Mouse (Mus musculus) embryonic facial prominence, embryonic 15.5 days (tissue): ENCODE measurements around the gene Soat2. TPM values are rescaled to one million over a fixed set of nuclear protein-coding genes. Genes with fewer than 3 reads are reported as not detected.
"Not testable (repeated sequence)": the region's sequence is repeated elsewhere in the genome, so short reads cannot be mapped to it uniquely, and the experiment has no call there.

Experiments used
- ATAC-seq: fragments of 200-750 bp; cut with Nextera tagmentation; 2 replicates; pipeline ENCODE4 v1.8.0; 2017; ENCODE audit warnings: low read depth, moderate TSS enrichment; ENCODE audit not compliant: insufficient number of reproducible peaks, low FRiP score, low TSS enrichment
- H3K27ac ChIP-seq: fragments of 300-500 bp; sonication (generic); replicated peaks from 2 replicates; pipeline ENCODE4 v1.5.1; 2015; ENCODE audit warnings: mild to moderate bottlenecking, inconsistent platforms
- H3K27me3 ChIP-seq: fragments of 300-500 bp; sonication (generic); 2 replicates; pipeline ENCODE4 v1.6.1; 2015; ENCODE audit warnings: inconsistent platforms
- H3K36me3 ChIP-seq: fragments of 300-500 bp; sonication (generic); 2 replicates; pipeline ENCODE4 v1.6.1; 2015; ENCODE audit warnings: mild to moderate bottlenecking, inconsistent platforms
- H3K4me1 ChIP-seq: fragments of 300-500 bp; sonication (generic); 2 replicates; pipeline ENCODE4 v1.6.1; 2015; ENCODE audit warnings: inconsistent platforms
- H3K4me2 ChIP-seq: fragments of 300-500 bp; sonication (generic); replicated peaks from 2 replicates; pipeline ENCODE4 v1.6.1; 2015; ENCODE audit warnings: mild to moderate bottlenecking, inconsistent platforms
- H3K4me3 ChIP-seq: fragments of 300-500 bp; sonication (generic); replicated peaks from 2 replicates; pipeline ENCODE4 v1.5.1; 2015; ENCODE audit warnings: mild to moderate bottlenecking, inconsistent platforms
- H3K9ac ChIP-seq: fragments of 300-500 bp; sonication (generic); 2 replicates; pipeline ENCODE4 v1.6.1; 2015; ENCODE audit warnings: inconsistent platforms
- H3K9me3 ChIP-seq: fragments of 300-500 bp; sonication (generic); replicated peaks from 2 replicates; pipeline ENCODE4 v1.6.1; 2016; ENCODE audit warnings: inconsistent platforms
- WGBS: fragments of 180-500 bp; shearing (Covaris S2); methylation state at CpG from one replicate; pipeline ENCODE4 v1.1.7; 2015; 5-methylcytosine and 5-hydroxymethylcytosine counted together
- polyA plus RNA-seq: library from polyadenylated mRNA; unstranded; fragments of >200 nt; fragmentation: Nextera tagmentation; extraction: Ambion mirVana; gene quantifications from 2 replicates; pipeline ENCODE4 v1.2.1, GENCODE M21; 2015

Gene Soat2
- polyA plus RNA-seq, 1 experiment from 2014 or later, result 0.21 TPM

DNA sequence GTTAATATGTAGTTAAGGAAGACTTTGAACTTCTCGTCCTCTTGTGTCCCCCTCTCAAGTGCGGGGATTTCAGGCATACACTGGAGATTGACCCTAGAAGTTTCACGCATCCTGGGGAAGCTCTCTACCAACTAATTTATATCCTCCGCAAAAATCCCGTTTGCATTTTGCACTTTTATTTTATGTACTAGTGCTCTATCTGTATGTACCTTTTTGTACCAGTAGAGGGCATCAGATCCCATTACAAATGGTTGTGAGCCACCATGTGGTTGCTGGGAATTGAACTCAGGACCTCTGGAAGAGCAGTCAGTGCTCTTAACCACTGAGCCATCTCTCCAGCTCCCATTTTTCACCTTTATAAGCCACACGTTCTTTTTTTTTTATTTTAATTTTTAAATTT is 4.7 kb downstream of the Soat2 start:
- not testable (repeated sequence) for ATAC-seq, H3K9me3 ChIP-seq, H3K9ac ChIP-seq, H3K4me1 ChIP-seq, H3K4me2 ChIP-seq, H3K27ac ChIP-seq, H3K27me3 ChIP-seq, H3K36me3 ChIP-seq, H3K4me3 ChIP-seq
- WGBS, result 93% methylated on average over 6 of the region's 6 CpGs

DNA sequence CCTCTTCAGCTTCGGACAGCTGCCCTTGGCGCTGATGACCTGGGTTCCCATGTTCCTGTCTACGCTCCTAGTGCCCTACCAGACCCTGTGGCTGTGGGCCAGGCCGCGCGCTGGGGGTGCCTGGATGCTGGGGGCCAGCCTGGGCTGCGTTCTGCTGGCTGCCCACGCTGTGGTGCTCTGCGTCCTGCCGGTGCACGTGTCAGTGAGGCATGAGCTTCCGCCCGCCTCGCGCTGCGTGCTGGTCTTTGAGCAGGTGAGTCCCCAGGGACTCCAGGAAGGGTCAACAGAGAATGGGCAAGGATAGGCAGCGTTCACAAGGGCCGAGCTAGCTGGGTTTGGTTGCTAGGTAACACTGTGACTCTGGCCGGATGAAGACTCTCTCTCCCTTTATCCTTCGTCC is 6.5 kb downstream of the Soat2 start:
- H3K4me3 ChIP-seq, result no peak overlapping the region
- H3K4me1 ChIP-seq, result no peaks in the 10 kb centered on the region; the same call in 1 of the 2 replicates
- no peak overlapping the region for H3K4me2 ChIP-seq
- H3K9me3 ChIP-seq, result no peaks in the 10 kb centered on the region
- no peak overlapping the region for H3K9ac ChIP-seq
- no peak for ATAC-seq
- no peaks in the 10 kb centered on the region for H3K27me3 ChIP-seq
- H3K27ac ChIP-seq, result no peak overlapping the region
- H3K36me3 ChIP-seq, result no peaks in the 10 kb centered on the region
- 37% methylated on average over 20 of the region's 20 CpGs for WGBS

DNA sequence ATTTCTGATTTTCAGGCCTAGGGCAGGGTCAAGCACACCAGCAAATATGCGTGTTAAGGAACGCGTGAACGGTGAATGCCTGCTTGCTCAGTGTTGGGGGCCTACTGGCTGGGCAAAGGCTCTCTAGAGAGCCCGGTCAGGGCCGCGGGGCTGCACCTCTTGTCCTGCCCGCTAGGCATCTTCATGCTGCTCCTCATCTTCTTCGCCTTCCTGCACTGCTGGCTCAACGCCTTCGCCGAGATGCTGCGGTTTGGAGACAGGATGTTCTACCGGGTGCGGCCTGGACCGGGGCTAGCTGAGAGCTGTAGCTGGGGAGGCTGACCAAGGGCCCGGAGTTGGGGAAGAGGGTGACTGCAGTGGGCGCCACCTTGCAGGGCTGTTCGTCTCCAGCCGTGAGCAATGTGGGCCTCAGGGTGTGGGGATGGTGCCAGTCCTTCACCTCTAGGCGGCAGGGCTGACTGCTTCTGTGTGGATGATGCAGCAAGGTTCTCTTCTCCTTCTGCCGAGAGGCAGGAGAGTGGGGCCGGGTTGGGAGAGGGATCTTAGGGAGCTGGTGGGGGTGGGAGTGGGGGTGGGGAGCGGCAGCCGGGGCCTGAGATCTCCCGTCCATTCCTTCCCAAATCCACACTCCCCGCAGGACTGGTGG is 10.2 kb downstream of the Soat2 start:
- Histone ChIP-seq H3K9ac (no peak overlapping the region), H3K4me2 (no peak overlapping the region), H3K27me3 (no peaks in the 10 kb centered on the region)

DNA sequence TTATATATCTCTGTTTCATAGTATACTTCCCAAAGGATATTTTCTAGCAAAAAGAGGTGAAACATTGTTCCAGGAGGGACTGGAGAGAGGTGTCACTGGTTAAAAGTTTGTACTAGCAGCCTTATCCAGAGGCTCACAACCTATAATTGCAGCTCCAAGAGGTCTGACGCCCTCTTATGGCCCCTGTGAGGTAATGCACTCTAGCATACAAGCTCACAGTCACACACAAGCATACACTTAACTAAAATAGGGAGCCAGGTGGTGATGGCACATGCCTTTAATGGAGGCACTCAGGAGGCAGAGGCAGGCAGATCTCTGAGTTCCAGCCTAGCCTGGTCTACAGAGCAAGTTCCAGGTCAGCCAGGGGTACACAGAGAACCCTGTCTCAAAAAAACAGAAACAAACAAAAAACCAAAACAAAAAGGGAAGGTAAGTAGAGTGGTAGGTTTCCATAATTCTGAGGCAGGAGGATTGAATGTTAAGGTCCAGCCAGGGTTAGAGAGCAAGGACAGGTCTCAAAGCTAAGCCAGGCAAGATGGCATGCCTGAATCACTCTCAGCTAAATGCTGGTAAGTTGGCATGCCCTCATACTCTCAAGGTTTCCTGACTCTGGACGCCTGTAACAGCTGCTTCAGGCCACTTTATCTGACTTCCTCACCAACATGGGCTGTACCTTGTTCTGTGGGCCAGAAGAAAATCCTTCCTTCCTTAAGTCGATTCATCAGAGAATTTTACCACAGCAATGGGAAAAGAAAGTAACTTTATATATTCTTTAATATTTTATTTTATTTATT is 13.8 kb downstream of the Soat2 start:
- Histone ChIP-seq H3K4me1 (peaks cover 11% of the 10 kb centered on the region), H3K36me3 (no peaks in the 10 kb centered on the region), H3K27ac (no peak overlapping the region), H3K9me3 (no peaks in the 10 kb centered on the region), H3K4me3 (no peak overlapping the region), H3K9ac (no peak overlapping the region), H3K27me3 (no peaks in the 10 kb centered on the region), H3K4me2 (no peak overlapping the region)
- 57% methylated on average over 3 of the region's 3 CpGs for WGBS
- ATAC-seq, result no peak

More for the DNA sequence above, 10.2 kb downstream of the Soat2 start:
- Histone ChIP-seq H3K4me1 (no peaks in the 10 kb centered on the region; the same call in 1 of the 2 replicates), H3K36me3 (no peaks in the 10 kb centered on the region), H3K9me3 (no peaks in the 10 kb centered on the region), H3K27ac (no peak overlapping the region), H3K4me3 (no peak overlapping the region)
- 65% methylated on average over 27 of the region's 27 CpGs for WGBS
- ATAC-seq, result no peak

DNA sequence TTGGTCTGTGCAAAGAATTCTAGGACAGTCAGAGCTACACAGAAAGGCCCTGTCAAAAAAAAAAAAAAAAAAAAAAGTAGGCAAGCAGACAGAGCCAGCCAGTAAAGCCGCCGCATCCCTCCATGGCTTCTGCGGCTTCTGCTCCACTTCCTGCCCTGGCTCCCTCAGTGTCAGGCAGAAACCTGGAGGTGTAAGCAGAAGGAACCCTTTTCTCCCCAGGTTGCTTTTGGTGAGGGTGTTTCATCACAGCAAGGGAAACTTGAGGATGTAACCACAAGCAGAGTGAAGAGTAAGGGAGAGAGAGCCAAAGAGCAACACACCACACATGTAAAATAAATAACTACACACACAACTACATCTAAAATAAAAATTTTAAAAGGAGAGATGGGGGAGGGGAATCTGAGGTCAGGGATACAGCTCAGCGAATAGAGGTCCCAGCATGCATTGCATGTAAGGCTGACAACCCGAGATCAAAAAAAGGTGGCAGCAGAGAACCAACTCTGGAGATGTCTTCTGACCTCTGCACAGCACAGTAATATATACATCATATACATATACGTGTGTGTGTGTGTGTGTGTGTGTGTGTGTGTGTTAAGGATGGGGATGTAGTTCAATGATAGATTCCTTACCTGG is 15.3 kb downstream of the Soat2 start:
- no peaks in the 10 kb centered on the region for H3K36me3 ChIP-seq
- H3K27me3 ChIP-seq, result no peaks in the 10 kb centered on the region
- H3K4me1 ChIP-seq, result peaks cover 14% of the 10 kb centered on the region
- WGBS, result 33% methylated on average over 6 of the region's 6 CpGs
- no peak for ATAC-seq
- no peak overlapping the region for H3K9ac ChIP-seq
- no peak overlapping the region for H3K4me3 ChIP-seq
- 0 out of 2 replicates have a peak overlapping the region, but pooled peaks have one; percentile 14 for H3K27ac ChIP-seq
- no peak overlapping the region for H3K4me2 ChIP-seq
- H3K9me3 ChIP-seq, result no peaks in the 10 kb centered on the region

DNA sequence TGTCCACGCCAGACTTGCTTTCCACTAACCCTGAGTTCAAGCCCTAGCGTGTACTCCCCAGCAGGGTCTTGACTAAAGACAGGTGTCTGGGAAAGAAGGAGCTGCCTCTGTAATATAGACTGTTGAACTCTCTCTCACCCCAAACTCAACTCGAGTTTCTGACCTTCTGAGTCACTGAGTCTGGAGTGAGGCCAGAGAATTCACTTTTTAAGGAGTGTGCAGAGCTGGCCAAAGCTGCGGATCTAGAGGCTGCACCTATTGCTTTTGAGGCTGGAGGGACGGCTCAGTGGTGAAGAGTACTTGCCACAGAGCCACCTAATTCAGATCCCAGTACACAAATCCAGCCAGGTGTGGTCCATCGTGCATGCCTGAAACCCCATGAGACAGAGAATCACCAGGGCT is 17.3 kb downstream of the Soat2 start:
- H3K4me2 ChIP-seq, result no peak overlapping the region

DNA sequence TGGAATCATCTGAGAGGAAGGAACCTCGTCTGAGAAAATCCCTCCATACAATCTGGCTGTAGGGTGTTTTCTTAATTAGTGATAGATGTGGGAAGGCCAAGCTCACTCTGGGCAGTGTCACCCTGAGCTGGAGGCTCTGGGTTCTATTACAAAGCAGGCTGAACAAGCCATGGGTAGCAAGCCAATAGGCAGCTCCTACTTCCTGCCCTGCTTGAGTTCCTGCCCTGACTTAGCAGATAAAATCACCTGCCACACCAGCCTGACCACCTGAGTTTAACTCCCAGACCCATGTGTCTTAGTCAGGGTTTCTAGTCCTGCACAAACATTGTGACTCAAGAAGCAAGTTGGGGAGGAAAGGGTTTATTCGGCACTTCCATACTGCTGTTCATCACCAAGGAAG is 18.7 kb downstream of the Soat2 start:
- WGBS, result 40% methylated on average over 2 of the region's 2 CpGs
- Histone ChIP-seq H3K9me3 (no peaks in the 10 kb centered on the region), H3K27me3 (no peaks in the 10 kb centered on the region)

More for the DNA sequence above, 17.3 kb downstream of the Soat2 start:
- Histone ChIP-seq H3K27me3 (no peaks in the 10 kb centered on the region), H3K4me1 (peaks cover 14% of the 10 kb centered on the region), H3K9ac (no peak overlapping the region), H3K36me3 (peaks cover 3% of the 10 kb centered on the region; the same call in 1 of the 2 replicates), H3K27ac (peak overlapping the region; percentile 59), H3K4me3 (no peak overlapping the region), H3K9me3 (no peaks in the 10 kb centered on the region)
- ATAC-seq, result peak; percentile 52
- 22% methylated on average over 6 of the region's 6 CpGs for WGBS

DNA sequence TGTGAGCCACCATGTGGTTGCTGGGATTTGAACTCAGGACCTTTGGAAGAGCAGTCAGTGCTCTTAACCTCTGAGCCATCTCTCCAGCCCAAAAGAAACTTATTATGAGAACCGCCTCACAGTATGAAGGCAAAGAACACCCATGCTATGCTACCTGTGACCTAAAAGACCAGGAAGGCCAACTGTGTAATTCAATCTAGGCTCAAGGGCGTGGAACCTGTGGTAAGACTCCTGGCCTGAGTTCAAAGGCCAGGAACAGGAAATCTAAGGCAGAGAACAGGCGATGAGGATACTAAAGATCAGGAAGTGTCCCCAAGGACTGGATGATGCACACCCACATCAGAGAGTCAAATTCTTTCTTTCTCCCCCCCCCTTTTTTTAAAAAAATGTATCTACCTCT is 23.3 kb downstream of the Soat2 start:
- peaks cover 31% of the 10 kb centered on the region for H3K36me3 ChIP-seq
- H3K27me3 ChIP-seq, result no peaks in the 10 kb centered on the region
- WGBS, result 80% methylated on average over 3 of the region's 3 CpGs
- H3K4me2 ChIP-seq, result no peak overlapping the region
- no peak overlapping the region for H3K9ac ChIP-seq
- H3K4me1 ChIP-seq, result peaks cover 3% of the 10 kb centered on the region; the same call in 1 of the 2 replicates
- no peak for ATAC-seq
- no peak overlapping the region for H3K4me3 ChIP-seq
- H3K9me3 ChIP-seq, result no peaks in the 10 kb centered on the region
- no peak overlapping the region for H3K27ac ChIP-seq

More for the DNA sequence above, 18.7 kb downstream of the Soat2 start:
- no peak overlapping the region for H3K9ac ChIP-seq
- peaks cover 6% of the 10 kb centered on the region; the same call in 1 of the 2 replicates for H3K36me3 ChIP-seq
- peaks cover 14% of the 10 kb centered on the region for H3K4me1 ChIP-seq
- no peak overlapping the region for H3K4me2 ChIP-seq
- no peak for ATAC-seq
- H3K4me3 ChIP-seq, result no peak overlapping the region
- H3K27ac ChIP-seq, result no peak overlapping the region

DNA sequence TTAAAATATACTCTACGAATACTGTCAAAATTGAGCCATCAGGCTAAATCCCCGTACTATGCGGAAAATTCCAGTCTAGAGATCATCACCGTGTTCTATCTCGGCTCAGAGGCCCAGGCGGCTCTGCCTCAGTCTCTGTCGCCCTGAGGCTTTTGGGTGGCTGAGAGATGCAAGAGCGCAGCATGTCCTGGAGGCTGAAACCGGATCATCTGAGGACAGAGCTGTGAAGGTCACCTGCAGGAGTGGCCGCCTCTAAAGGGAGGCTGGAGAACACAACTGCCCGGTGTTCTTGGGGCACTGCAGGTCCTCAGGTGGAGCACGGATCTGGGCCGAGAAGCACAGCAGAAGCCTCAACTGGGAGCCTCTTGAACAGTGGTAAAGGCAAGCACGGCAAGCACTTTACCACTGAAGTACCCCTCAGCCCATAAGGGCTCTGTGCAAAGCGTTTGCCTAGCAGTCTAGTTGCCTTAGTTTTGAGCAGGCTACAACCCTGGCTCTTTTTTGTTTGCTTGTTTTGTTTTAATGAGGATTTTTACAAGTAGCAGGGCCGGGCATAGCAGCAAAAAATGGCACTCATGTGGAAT is 25.5 kb downstream of the Soat2 start:
- no peaks in the 10 kb centered on the region for H3K4me1 ChIP-seq
- no peak for ATAC-seq
- no peak overlapping the region for H3K27ac ChIP-seq

DNA sequence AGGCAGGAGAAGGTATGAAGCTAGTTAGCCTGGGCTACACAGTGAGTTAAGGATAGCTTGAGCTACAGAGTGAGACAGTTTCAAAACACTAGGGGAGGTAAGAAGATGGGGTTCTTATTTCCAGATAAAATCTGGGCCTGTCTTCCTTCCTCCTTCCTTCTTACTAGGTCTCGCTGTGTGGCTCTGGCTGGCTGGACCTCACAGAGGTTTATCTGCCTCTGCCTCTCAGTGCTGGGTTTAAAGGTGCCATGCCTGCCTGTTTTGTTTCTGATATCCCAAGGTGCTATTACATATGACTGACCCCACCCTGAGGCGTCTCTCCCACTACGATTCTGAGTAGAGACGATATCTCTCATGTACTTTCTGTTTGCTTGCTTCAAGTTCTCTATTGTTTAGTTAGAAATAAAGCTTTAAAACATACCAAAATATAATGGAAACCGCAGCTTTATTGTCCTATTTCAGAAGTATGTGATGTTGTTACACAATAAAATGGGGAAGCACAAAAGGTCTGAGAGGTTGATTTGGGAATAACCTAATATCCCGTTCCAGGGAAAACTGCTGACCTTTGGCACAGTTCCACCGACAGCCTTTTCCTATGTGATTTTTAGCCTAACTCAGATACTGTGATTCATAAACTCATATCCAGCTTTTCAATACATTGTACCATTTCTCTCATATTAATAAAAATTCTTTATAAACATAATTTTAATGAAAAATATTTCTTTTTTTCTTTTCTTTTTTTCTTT is 26.4 kb downstream of the Soat2 start:
- Histone ChIP-seq H3K36me3 (peaks cover 42% of the 10 kb centered on the region), H3K4me3 (no peak overlapping the region), H3K9me3 (no peaks in the 10 kb centered on the region), H3K27me3 (no peaks in the 10 kb centered on the region), H3K27ac (no peak overlapping the region), H3K4me1 (no peaks in the 10 kb centered on the region), H3K4me2 (no peak overlapping the region), H3K9ac (no peak overlapping the region)
- ATAC-seq, result no peak
- 83% methylated on average over 7 of the region's 7 CpGs for WGBS

More for the DNA sequence above, 25.5 kb downstream of the Soat2 start:
- H3K27me3 ChIP-seq, result no peaks in the 10 kb centered on the region
- H3K36me3 ChIP-seq, result peaks cover 44% of the 10 kb centered on the region
- H3K9ac ChIP-seq, result no peak overlapping the region
- no peak overlapping the region for H3K4me2 ChIP-seq
- H3K9me3 ChIP-seq, result no peaks in the 10 kb centered on the region
- no peak overlapping the region for H3K4me3 ChIP-seq
- 71% methylated on average over 16 of the region's 16 CpGs for WGBS
